18 mouse cellular contexts compared by ENCODE assay signal in the genomic region with DNA sequence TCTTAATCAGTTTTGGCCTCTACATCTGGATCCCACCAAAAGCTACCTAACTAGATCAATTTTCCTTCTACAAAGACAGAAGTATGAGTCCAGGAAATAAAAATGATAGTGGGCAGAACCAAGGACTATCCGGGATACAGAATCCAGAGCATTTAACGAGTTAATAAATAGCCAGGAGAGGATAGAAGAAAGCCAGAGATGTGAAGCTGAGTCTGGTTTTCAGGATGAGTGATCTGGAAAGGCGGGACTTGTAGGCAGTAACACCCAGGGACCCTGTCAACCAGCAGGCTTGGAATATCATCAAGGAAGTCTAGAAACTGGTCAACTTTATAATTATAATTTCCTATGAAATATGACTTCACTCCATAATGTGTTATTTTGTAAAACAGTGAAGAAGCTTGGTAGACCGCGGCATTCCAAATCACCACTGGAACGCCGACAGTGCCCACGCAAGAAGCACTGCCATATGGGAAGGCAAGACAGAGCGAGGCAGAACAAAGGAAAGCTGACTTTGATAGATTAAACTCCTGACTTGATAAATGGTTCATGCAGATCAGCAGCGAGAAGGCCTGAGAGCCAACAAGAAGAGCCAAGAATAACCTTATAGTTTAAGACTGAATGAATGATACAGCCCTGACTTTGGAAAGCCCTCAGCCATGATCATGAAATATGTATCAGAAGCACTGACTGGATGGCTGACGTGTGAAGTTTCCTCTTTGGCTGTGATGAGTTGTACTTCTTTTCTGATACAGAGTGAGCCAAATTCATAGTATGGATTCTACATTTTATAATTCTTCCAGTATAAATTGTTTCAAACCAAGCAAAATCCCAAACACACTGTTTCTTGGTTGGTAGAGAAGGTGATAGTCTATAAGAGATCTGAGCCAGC.
DNase-seq lines count a peak whose midpoint lies in the region; ATAC-seq and TF ChIP-seq lines count a peak whose summit lies in the region.
"Had no signal": no experiment of that assay in that cellular context is flagged by ENCODE, and none has a peak within 500 bp of the region (broad histone marks: within the 10 kb centered on the region; RNA-seq: fewer than 3 reads in every experiment).

No protein-coding gene starts in this region.

- H3K27me3 ChIP-seq in hindbrain, embryonic 13.5 days: no peaks in the 10 kb centered on the region
- H3K27me3 ChIP-seq: embryonic facial prominence, embryonic 13.5 days; limb, embryonic 13.5 days; midbrain, embryonic 15.5 days had no signal

- H3K4me1 ChIP-seq in hindbrain, embryonic 13.5 days (replicated peaks): peaks cover 23% of the 10 kb centered on the region
- H3K4me1 ChIP-seq: midbrain, embryonic 15.5 days had no signal

- no peak for DNase-seq in frontal cortex, postnatal 14 days (ENCODE audit: low spot score in 2 of 2)
- peak in 1 of 2 experiments; percentile 59 for DNase-seq in layer of hippocampus, adult 2 months (ENCODE audit: low spot score in 2 of 2)
- no peak for DNase-seq in layer of hippocampus, postnatal 14 days (ENCODE audit: low spot score in 2 of 2)
- DNase-seq in MN1 (ENCODE audit: low spot score): peak; percentile 49
- DNase-seq in lung, postnatal 36 days: no peak
- DNase-seq: adrenal gland, postnatal 10 days; cerebellum, adult 11-12 months; cerebellum, postnatal 36 days; gastrocnemius, postnatal 10 days; heart, adult 2 months; thymus, postnatal 14 days had no signal

- H3K4me2 ChIP-seq in hindbrain, embryonic 13.5 days: no peak overlapping the region
- H3K4me2 ChIP-seq: embryonic facial prominence, embryonic 13.5 days; limb, embryonic 13.5 days; midbrain, embryonic 15.5 days had no signal

- peak; percentile 83 for ATAC-seq in frontal cortex, adult (ENCODE audit: low TSS enrichment)
- ATAC-seq in hindbrain, embryonic 13.5 days (ENCODE audit: low FRiP score): 0 out of 2 replicates have a peak, but pooled peaks have one; percentile 52
- ATAC-seq: midbrain, embryonic 15.5 days had no signal

- H3K27ac ChIP-seq in layer of hippocampus, adult 2 months: peak overlapping the region; percentile 37; the same call in 1 of the 2 replicates
- H3K27ac ChIP-seq in hindbrain, embryonic 13.5 days: no peak overlapping the region; the same call in 1 of the 2 replicates
- H3K27ac ChIP-seq: embryonic facial prominence, embryonic 13.5 days; heart, adult 2 months; limb, embryonic 13.5 days; liver, embryonic 14.5 days; midbrain, embryonic 15.5 days; stomach, postnatal 0 days had no signal

- no peak for TF ChIP-seq CTCF in layer of hippocampus, adult 2 months (conservative IDR thresholded peaks at IDR 0.05)

- WGBS in hindbrain, embryonic 13.5 days: 42% methylated on average over 11 of the region's 11 CpGs

- no peak overlapping the region for H3K4me3 ChIP-seq in layer of hippocampus, adult 2 months
- H3K4me3 ChIP-seq in hindbrain, embryonic 13.5 days: no peak overlapping the region
- H3K4me3 ChIP-seq: embryonic facial prominence, embryonic 13.5 days; heart, adult 2 months; limb, embryonic 13.5 days; midbrain, embryonic 15.5 days had no signal

- H3K9me3 ChIP-seq in hindbrain, embryonic 13.5 days: no peaks in the 10 kb centered on the region
- H3K9me3 ChIP-seq: embryonic facial prominence, embryonic 13.5 days; limb, embryonic 13.5 days; midbrain, embryonic 15.5 days had no signal

- no peak overlapping the region for H3K9ac ChIP-seq in hindbrain, embryonic 13.5 days
- H3K9ac ChIP-seq: embryonic facial prominence, embryonic 13.5 days; limb, embryonic 13.5 days; liver, embryonic 14.5 days; midbrain, embryonic 15.5 days had no signal

- H3K36me3 ChIP-seq in hindbrain, embryonic 13.5 days: no peaks in the 10 kb centered on the region
- H3K36me3 ChIP-seq: embryonic facial prominence, embryonic 13.5 days; limb, embryonic 13.5 days; midbrain, embryonic 15.5 days had no signal
